Mouse (Mus musculus): Measurements from ENCODE around the gene Mgat1. TPM values are rescaled to one million over a fixed set of nuclear protein-coding genes. Genes with fewer than 3 reads are reported as not detected.
"Not testable (repeated sequence)": the region's sequence is repeated elsewhere in the genome, so short reads cannot be mapped to it uniquely, and the experiment has no call there.

The Mgat1 gene
- total RNA-seq, 2 experiments from 2014 or later = 54.4 to 57.0 TPM

DNA sequence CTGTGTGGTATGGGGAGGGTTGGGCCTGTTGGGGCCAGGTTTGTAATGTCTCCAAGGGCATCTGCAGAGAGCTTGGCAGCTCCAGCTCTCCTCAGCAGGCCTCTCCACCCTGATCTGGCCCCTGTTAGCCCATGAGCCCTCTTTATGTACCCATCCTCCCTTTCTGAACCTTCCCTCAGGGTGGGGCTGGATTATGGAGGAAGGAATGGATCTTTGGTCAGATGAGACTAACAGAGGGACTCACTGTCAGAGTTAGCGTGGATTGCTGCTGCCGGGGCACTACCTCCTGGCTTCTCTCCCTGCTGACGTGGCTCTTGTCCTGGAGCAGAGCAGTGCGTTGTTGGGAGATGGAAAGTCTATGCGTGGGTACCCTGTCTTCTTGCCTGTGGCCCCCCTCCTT lies 18.3 kb downstream of the Mgat1 start:
- no peak for DNase-seq (ENCODE audit: extremely low spot score in 1 of 2, low spot score in 1 of 2)

DNA sequence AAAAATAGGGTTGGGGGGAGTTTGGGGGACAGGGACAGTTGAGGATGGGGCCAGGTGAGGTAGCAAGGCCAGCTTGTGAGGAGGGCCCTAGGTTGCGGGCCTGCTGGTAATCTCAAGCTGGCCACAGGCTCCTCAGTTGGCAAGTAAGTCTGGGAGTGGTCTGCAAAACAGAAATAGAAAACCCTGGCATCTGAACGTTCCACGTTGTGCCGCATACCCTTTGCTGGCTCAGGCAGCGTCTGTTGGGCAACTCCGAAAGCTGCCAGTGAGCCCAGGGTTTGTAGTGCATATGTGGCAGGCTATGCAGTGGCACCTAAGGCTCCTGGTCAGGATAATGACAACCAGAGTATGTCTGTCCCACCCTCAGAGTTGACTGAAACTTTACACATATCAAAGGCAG lies 19.2 kb downstream of the Mgat1 start:
- DNase-seq (ENCODE audit: extremely low spot score in 1 of 2, low spot score in 1 of 2) = no peak

DNA sequence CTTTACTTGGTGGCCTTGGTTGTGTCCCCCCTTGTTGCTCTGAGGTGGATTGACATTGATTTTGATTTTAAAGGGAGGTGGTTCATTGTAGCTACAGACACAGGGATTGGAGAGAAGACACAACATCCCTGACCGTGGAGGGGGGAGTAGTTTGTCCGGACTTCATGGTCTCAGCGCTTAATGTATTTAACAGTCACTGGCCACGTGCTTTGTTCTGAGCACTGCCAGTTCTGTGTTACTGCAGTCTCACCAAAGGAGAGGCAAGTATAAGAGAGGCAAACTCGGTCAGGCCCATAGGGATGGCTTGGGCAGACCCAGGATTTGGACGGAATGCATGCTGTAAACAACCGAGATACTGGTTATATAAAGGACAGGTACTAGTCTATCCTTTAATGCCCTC lies 20.1 kb downstream of the Mgat1 start:
- DNase-seq (ENCODE audit: extremely low spot score in 1 of 2, low spot score in 1 of 2) = no peak

DNA sequence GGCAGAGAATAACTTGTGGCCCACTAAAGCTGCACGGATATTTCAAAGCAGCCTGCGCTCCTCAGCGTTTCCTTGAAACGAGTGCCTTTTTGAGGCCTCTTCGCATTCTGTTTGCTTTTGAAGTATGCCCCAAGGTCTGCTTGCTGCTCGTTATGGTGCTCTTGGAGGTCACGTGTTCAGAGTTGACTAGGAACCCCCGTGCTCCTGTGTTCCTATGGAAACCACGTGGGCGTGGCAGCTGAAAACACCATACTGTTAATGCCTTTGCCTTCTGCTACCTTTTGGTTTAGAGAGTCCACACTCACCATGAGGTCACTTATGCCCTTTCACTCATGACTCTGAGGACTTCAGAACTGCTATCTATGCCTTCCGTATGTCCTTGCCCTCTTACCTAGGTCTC lies 20.6 kb downstream of the Mgat1 start:
- DNase-seq (ENCODE audit: extremely low spot score in 1 of 2, low spot score in 1 of 2) = no peak

DNA sequence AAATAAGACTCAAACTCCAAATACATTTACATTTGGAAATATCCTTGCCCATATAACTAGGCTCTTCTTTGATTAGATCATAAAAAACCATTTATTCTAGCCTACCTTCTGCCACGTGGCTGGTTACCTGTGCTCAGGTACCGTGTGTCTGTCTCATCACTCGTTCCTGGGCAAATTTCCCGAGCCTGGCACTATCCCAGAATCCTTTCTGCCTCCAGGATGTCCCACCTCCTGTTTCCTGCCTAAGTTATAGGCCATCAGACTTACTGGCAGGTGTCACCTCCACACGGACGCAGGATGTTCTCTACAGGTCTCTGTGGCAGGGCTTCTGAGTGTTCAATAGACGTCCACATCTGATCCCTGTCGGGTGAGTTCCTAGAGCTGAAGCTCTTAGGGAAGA lies 21.1 kb downstream of the Mgat1 start:
- no peak for DNase-seq (ENCODE audit: extremely low spot score in 1 of 2, low spot score in 1 of 2)

DNA sequence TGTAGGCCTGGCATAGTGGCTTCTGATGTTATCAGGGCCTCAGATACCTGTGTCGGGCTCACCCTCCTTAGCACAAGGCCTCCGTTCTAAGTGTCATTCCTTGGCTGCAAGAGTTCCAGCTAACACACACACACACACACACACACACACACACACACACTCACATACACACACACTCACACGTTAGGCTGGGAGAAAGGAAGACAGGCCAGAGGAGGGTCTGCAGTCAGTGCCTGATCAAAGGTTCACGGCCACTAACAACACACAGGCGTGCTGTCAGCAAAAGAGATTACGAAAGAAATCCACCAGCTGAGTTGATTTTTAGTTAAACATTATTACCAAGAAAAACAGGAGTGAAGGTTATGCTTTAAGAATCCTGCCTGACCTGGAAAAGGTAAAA lies 22.7 kb downstream of the Mgat1 start:
- DNase-seq (ENCODE audit: extremely low spot score in 1 of 2, low spot score in 1 of 2) = no peak

DNA sequence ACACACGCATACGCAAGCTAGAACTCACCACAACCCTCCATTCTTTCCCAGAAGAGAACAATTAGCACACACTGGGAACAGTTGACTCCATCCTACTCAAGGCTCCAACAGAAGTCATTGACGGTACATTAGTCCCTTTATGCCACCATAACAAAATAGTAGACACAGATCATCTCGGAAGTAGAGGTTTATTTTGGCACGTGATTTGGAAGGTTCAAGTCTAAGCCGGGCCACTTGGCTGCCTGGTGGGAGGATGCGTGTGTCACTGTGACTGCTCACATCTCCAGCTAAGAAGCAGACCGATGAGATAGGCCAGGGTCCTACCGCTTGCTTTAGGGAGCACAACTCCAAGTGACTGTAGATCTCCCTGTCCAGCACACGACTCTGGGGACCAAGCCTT lies 23.3 kb downstream of the Mgat1 start:
- DNase-seq (ENCODE audit: extremely low spot score in 1 of 2, low spot score in 1 of 2) = no peak

DNA sequence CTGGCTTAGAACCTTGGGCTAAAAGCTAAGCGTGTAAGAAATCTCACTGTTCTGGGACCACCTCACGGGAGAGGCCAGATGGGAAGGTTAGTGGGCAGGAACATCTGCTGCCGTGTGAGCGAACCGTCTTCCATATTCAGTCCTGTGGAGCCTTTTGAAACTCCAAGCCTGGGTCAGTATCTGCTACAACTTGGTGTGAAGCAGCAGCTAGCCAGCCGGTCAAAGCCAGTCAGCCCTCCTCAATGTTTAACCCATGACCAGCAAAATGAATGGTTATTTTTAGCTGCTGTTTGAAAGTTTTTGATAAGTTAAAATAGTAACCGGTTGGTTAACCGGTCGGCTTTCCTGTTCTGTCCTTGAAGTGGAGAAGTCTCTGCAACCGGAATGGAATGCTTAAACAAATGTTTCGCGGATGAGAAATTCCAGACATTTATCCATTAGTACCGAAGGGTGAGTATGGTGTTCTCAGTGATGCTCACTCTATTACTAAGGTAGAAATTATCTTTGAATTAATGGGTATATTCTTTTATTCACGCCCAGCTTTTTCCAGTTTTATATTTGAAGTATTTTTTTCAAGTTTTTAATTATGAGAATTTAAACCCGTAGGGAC lies 24.1 kb downstream of the Mgat1 start:
- DNase-seq (ENCODE audit: extremely low spot score in 1 of 2, low spot score in 1 of 2) = no peak

DNA sequence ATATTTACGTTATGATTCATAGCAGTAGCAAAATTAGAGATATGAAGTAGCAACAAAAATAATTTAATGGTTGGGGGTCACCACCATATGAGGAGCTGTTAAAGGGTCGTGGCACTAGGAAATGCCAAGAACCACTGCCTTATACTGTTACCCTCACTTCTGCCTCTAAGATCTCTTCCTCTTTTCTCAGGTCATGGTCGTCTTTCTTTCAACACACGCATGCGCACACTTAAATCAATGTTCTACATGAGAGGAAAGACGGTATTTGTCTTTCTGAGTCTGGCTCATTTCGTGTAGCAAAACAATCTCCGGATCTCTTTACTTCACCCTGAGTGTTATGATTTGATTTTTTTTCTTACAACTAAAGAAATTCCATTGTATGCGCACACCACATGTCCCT lies 25.8 kb downstream of the Mgat1 start:
- no peak for DNase-seq (ENCODE audit: extremely low spot score in 1 of 2, low spot score in 1 of 2)

DNA sequence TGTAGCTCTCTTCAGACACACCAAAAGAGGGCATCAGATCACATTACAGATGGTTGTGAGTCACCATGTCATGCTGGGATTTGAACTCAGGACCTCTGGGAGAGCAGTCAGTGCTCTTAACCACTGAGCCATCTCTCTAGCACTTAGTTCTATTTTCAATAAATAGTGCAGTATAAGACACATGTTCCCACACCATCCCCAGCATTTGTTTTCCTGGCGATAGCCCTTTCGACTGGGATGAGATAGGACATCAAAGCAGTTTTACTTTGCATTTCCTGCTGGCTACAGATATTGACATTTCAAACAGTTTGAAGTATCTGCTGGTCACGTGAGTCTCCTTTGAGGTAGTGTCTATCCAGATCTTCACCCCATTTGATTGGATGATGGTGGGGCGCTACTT lies 26.4 kb downstream of the Mgat1 start:
- DNase-seq (ENCODE audit: extremely low spot score in 1 of 2, low spot score in 1 of 2) = no peak

DNA sequence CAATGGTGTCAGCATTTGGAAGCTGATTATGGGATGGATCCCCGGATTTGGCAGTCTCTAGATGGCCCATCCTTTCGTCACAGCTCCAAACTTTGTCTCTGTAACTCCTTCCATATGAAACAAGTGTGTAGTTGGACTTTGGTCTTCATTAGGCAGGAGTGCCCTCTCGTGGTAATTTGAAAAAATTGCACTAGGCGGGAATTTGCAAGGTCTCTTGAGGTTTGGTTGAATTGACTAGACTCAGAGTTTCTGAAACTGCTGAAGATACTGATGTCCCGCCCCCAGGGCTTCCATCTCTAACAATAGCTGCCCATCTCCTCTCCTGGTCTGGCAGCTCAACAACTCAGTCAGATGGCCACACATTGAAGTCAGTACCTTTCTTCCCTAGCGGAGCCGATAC lies 27.3 kb downstream of the Mgat1 start:
- DNase-seq (ENCODE audit: extremely low spot score in 1 of 2, low spot score in 1 of 2) = peak in 1 of 2 experiments; percentile 25

DNA sequence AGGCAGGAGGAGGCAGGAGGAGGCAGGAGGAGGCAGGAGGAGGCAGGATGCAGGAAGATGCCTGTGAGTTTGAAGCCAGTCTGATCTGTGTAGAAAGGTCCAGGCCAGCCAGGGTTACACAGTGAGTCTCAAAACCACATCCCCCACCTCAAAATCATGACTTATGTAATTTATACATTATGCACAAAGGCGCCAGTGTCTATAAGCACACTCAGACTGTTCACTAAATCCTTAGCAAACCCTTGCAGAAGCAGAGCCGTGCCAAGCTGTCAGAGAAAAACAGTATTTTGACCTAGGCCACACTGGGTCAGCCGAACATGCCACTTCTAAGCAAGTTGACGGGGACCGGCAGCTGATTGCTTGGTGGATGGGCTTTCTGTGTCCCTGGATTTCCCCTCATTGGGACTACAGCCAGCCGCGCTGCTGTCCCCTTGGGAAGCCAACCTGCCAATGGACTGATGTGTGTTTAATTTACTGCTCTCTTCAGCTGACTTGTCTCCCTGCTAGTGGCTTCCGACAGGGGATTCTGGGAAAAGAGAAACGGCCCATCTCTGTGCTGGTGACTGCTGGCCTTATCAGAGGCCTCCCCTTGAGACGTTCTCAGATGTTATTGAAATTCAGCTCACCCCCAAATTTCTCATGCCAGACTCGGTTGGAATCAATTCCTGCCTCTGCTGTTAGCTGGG lies 30.0 kb downstream of the Mgat1 start:
- DNase-seq (ENCODE audit: extremely low spot score in 1 of 2, low spot score in 1 of 2) = no peak

DNA sequence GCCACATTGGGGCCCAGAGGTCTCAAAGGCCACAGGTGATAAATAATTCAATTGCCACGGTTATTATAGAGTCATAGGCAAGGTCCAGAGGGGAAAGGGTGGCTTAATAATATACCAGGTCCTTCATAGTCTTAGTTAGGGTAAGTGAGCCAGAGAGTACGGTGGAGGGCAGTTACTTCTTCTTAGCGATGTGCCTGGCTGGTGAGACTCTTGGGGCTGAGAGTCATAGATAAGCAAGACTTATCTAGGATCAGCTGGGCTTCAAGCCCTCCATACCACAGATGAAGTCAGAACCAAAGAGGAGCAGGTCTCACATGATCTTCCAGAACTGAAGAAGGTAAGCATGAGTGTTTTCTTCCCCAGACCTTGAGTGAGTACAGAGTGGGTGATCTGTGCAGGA lies 34.2 kb downstream of the Mgat1 start, which contains the start of gene Olfr1393:
TSS of gene Olfr1393 (plus strand) at position 83 of the 400 bp plus-strand sequence.
- no peak for DNase-seq (ENCODE audit: extremely low spot score in 1 of 2, low spot score in 1 of 2)

DNA sequence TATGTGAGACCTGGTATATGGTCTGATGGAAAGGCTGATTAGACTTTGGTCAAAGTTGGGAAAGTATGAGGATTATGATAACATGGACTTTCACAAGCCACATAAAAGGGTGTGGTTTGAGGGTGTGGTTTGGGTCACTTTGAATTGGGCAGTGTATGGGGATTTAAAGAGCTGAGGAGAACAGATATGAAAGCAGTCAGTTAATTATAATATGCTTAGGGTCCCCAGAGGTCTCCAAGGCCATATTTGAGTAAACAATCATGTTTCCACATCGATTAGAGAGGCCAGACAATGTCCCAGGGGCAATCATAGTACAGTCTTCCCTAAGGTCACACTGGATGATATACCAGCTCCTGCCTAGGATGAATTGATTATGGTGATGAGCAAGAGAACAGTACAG lies 41.0 kb downstream of the Mgat1 start, which contains the start of gene Olfr1392:
TSS of gene Olfr1392 (plus strand) at position 301 of the 400 bp plus-strand sequence.
- not testable (repeated sequence) for DNase-seq (ENCODE audit: extremely low spot score in 1 of 2, low spot score in 1 of 2)

DNA sequence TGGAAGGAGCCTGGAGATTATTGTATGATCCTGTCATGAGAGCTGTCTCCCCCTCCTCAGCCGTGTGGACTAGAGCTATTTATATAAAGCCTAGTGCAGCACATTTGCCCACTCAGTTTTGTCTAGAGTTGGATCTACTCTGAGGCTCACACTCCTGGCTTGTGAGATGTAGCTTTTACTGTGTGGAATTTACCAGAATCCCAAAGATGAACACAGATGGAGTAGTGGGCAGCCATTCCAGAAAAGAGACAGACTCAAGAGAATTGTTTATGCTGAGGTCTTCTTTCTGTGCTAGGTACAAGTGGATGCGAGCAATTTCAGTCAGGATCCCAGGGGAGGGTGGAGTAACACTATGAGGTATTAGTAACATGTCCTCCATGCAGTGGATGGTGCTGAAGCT lies 43.3 kb downstream of the Mgat1 start:
- no peak for DNase-seq (ENCODE audit: extremely low spot score in 1 of 2, low spot score in 1 of 2)

DNA sequence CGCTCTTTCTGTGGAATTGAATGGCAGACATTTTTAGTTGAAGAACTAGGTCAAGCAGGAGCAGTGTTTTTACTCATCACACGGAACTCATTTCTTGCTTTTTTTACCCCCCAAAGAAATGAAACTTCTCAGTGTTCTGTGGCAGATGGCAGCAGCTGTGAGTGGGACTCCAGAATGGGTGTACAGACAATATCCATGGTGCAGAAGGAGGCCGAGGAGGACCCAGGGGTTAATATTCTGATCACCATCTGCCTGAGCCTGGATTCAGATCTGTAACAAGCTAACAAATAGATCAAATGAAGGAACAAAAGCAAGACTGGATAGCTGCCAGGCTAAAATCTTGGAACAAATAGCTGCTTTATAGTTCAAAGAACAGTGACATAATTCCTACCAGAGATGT lies 48.8 kb downstream of the Mgat1 start:
- DNase-seq (ENCODE audit: extremely low spot score in 1 of 2, low spot score in 1 of 2) = peak in 1 of 2 experiments; percentile 31

DNA sequence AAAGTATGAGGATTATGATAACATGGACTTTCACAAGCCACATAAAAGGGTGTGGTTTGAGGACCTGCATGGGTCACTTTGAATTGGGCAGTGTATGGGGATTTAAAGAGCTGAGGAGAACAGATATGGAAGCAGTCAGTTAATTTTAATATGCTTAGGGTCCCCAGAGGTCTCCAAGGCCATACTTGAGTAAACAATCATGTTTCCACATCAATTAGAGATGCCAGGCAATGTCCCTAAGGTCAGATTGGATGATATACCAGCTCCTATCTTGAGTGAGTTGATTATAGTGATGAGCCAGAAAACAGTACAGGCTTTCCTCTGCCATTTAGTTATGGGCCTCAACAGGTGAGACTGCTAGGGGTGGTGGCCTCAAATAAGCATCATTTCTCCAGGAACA lies 60.5 kb downstream of the Mgat1 start, which contains the start of gene Olfr10:
TSS of gene Olfr10 (plus strand) at position 301 of the 400 bp plus-strand sequence.
- no peak for DNase-seq (ENCODE audit: extremely low spot score in 1 of 2, low spot score in 1 of 2)

DNA sequence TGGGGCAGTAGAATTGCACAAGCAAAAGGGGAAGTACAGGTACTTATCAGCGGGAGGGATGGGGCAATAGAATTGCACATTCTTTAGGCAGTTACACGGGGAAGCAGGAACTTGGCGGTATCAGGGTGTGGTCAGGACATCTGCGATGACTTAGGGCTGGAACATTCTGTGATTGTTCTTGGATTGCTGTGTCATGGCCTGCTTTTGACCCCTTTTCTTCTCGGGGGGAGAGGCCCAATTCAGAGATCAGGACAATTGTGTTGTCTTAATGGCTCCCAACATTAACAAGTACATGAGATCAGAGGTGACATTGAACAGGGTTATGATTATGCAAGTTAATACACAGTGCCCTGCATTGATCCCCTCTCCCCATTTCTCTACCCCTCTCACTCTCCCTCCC lies 64.6 kb downstream of the Mgat1 start:
- DNase-seq (ENCODE audit: extremely low spot score in 1 of 2, low spot score in 1 of 2) = not testable (repeated sequence)

Data from layer of hippocampus, postnatal 25 days (tissue).